Mouse (Mus musculus): Measurements from ENCODE around the gene Xrcc3. TPM values are rescaled to one million over a fixed set of nuclear protein-coding genes. Genes with fewer than 3 reads are reported as not detected.

The Xrcc3 gene
- total and polyA plus RNA-seq, 3 experiments: 1.4 to 2.1 (median 1.8) TPM

- no peak overlapping the region for H3K27ac ChIP-seq
- DNase-seq: no peak
- peaks cover 15% of the 10 kb centered on the region for H3K4me1 ChIP-seq (ENCODE audit: control insufficient read depth, insufficient read depth, low read length)
- no peaks in the 10 kb centered on the region; the same call in 1 of the 2 replicates for H3K79me2 ChIP-seq (replicated peaks; ENCODE audit: control insufficient read depth, insufficient read depth, low read length)
- no peaks in the 10 kb centered on the region for H3K36me3 ChIP-seq (ENCODE audit: control insufficient read depth, insufficient read depth, low read length)
- no peaks in the 10 kb centered on the region for H3K27me3 ChIP-seq (ENCODE audit: control insufficient read depth, insufficient read depth, low read length)
- no peak overlapping the region for H3K9ac ChIP-seq (ENCODE audit: low read depth, low read length)
- no peak overlapping the region for H3K4me3 ChIP-seq
- intact Hi-C loops (cut with DNase I): no loop called here
- no peak for TF ChIP-seq EP300 (IDR thresholded peaks at IDR 0.05; ENCODE audit: insufficient read depth, low read depth, low read length)
- 77% methylated on average over 7 of the region's 7 CpGs for WGBS
Measured at GRCm38 (mm10) chr12:111820708-111821107, 7.0 kb upstream of the Xrcc3 start.

GRCm38 (mm10) chr12:111819936-111820335 is 6.3 kb upstream of the Xrcc3 start:
- no peak overlapping the region for H3K9ac ChIP-seq (ENCODE audit: low read depth, low read length)
- no peak for TF ChIP-seq CTCF (IDR thresholded peaks at IDR 0.05)
- TF ChIP-seq POLR2A (IDR thresholded peaks at IDR 0.05; ENCODE audit: insufficient read depth, low read depth, low read length): no peak
- no peak for TF ChIP-seq EP300 (IDR thresholded peaks at IDR 0.05; ENCODE audit: insufficient read depth, low read depth, low read length)
- DNase-seq: no peak
- no peak overlapping the region for H3K27ac ChIP-seq
- intact Hi-C loops (cut with DNase I): no loop called here
- no peaks in the 10 kb centered on the region; the same call in 1 of the 2 replicates for H3K79me2 ChIP-seq (replicated peaks; ENCODE audit: control insufficient read depth, insufficient read depth, low read length)
- 49% methylated on average over 8 of the region's 8 CpGs for WGBS
- H3K4me3 ChIP-seq: no peak overlapping the region
- H3K27me3 ChIP-seq (ENCODE audit: control insufficient read depth, insufficient read depth, low read length): no peaks in the 10 kb centered on the region
- peaks cover 18% of the 10 kb centered on the region for H3K4me1 ChIP-seq (ENCODE audit: control insufficient read depth, insufficient read depth, low read length)
- no peaks in the 10 kb centered on the region for H3K36me3 ChIP-seq (ENCODE audit: control insufficient read depth, insufficient read depth, low read length)

GRCm38 (mm10) chr12:111817991-111818390 is 4.3 kb upstream of the Xrcc3 start:
- Histone ChIP-seq H3K9ac (ENCODE audit: low read depth, low read length) (no peak overlapping the region), H3K79me2 (replicated peaks; ENCODE audit: control insufficient read depth, insufficient read depth, low read length) (no peaks in the 10 kb centered on the region; the same call in 1 of the 2 replicates), H3K4me1 (ENCODE audit: control insufficient read depth, insufficient read depth, low read length) (peaks cover 18% of the 10 kb centered on the region), H3K4me3 (no peak overlapping the region), H3K27ac (no peak overlapping the region), H3K36me3 (ENCODE audit: control insufficient read depth, insufficient read depth, low read length) (no peaks in the 10 kb centered on the region), H3K27me3 (ENCODE audit: control insufficient read depth, insufficient read depth, low read length) (no peaks in the 10 kb centered on the region)
- 76% methylated on average over 8 of the region's 8 CpGs for WGBS
- TF ChIP-seq CTCF (IDR thresholded peaks at IDR 0.05) (no peak), EP300 (IDR thresholded peaks at IDR 0.05; ENCODE audit: insufficient read depth, low read depth, low read length) (no peak), POLR2A (IDR thresholded peaks at IDR 0.05; ENCODE audit: insufficient read depth, low read depth, low read length) (no peak)
- DNase-seq: no peak
- intact Hi-C loops (cut with DNase I): no loop called here

- Histone ChIP-seq H3K9ac (ENCODE audit: low read depth, low read length) (no peak overlapping the region), H3K36me3 (ENCODE audit: control insufficient read depth, insufficient read depth, low read length) (no peaks in the 10 kb centered on the region), H3K79me2 (replicated peaks; ENCODE audit: control insufficient read depth, insufficient read depth, low read length) (no peaks in the 10 kb centered on the region; the same call in 1 of the 2 replicates), H3K27ac (no peak overlapping the region), H3K4me3 (no peak overlapping the region), H3K27me3 (ENCODE audit: control insufficient read depth, insufficient read depth, low read length) (no peaks in the 10 kb centered on the region), H3K4me1 (ENCODE audit: control insufficient read depth, insufficient read depth, low read length) (peaks cover 15% of the 10 kb centered on the region)
- no peak for DNase-seq
- WGBS: 63% methylated on average over 9 of the region's 9 CpGs
- TF ChIP-seq POLR2A (IDR thresholded peaks at IDR 0.05; ENCODE audit: insufficient read depth, low read depth, low read length) (no peak), EP300 (IDR thresholded peaks at IDR 0.05; ENCODE audit: insufficient read depth, low read depth, low read length) (no peak), CTCF (IDR thresholded peaks at IDR 0.05) (0 out of 2 replicates have a peak, but pooled peaks have one; percentile 7)
- intact Hi-C loops (cut with DNase I): no loop called here
Measured at GRCm38 (mm10) chr12:111816967-111817366, 3.3 kb upstream of the Xrcc3 start.

- no peaks in the 10 kb centered on the region for H3K27me3 ChIP-seq (ENCODE audit: control insufficient read depth, insufficient read depth, low read length)
- TF ChIP-seq CTCF (IDR thresholded peaks at IDR 0.05) (no peak), POLR2A (IDR thresholded peaks at IDR 0.05; ENCODE audit: insufficient read depth, low read depth, low read length) (no peak), EP300 (IDR thresholded peaks at IDR 0.05; ENCODE audit: insufficient read depth, low read depth, low read length) (no peak)
- no peaks in the 10 kb centered on the region for H3K36me3 ChIP-seq (ENCODE audit: control insufficient read depth, insufficient read depth, low read length)
- intact Hi-C loops (cut with DNase I): no loop called here
- no peak overlapping the region for H3K4me3 ChIP-seq
- DNase-seq: peak; percentile 53 to 71
- 27% methylated on average over 13 of the region's 13 CpGs for WGBS
- H3K27ac ChIP-seq: no peak overlapping the region
- peaks cover 15% of the 10 kb centered on the region for H3K4me1 ChIP-seq (ENCODE audit: control insufficient read depth, insufficient read depth, low read length)
- peak overlapping the region; percentile 1; the same call in 1 of the 2 replicates for H3K9ac ChIP-seq (ENCODE audit: low read depth, low read length)
- H3K79me2 ChIP-seq (replicated peaks; ENCODE audit: control insufficient read depth, insufficient read depth, low read length): no peaks in the 10 kb centered on the region; the same call in 1 of the 2 replicates
Measured at GRCm38 (mm10) chr12:111816528-111816927, 2.9 kb upstream of the Xrcc3 start.

GRCm38 (mm10) chr12:111814769-111815762 is 1.4 kb upstream of the Xrcc3 start:
- Histone ChIP-seq H3K79me2 (replicated peaks; ENCODE audit: control insufficient read depth, insufficient read depth, low read length) (no peaks in the 10 kb centered on the region), H3K36me3 (ENCODE audit: control insufficient read depth, insufficient read depth, low read length) (no peaks in the 10 kb centered on the region), H3K27ac (peak overlapping the region; percentile 92), H3K27me3 (ENCODE audit: control insufficient read depth, insufficient read depth, low read length) (no peaks in the 10 kb centered on the region), H3K4me1 (ENCODE audit: control insufficient read depth, insufficient read depth, low read length) (peaks cover 8% of the 10 kb centered on the region), H3K9ac (ENCODE audit: low read depth, low read length) (peak overlapping the region; percentile 22), H3K4me3 (peak overlapping the region; percentile 89)
- intact Hi-C loops (cut with DNase I): loop anchor here (5.0 kb wide), 1 partner anchor 73 kb away; no protein-coding TSS in a partner anchor
- TF ChIP-seq POLR2A (IDR thresholded peaks at IDR 0.05; ENCODE audit: insufficient read depth, low read depth, low read length) (no peak), CTCF (IDR thresholded peaks at IDR 0.05) (no peak), EP300 (IDR thresholded peaks at IDR 0.05; ENCODE audit: insufficient read depth, low read depth, low read length) (no peak)
- no peak for DNase-seq
- 29% methylated on average over 19 of the region's 19 CpGs for WGBS

All from heart, adult 2 months (tissue).